Mouse (Mus musculus) T-helper 1 cell (primary cell): ENCODE measurements at regions not wholly inside any gene's neighbourhood (a gene's known extent, or its start where the extent isn't known, plus 50 kb on each side); places are given as distances from the start of the nearest gene placed in this dataset.

Experiments used
- in situ Hi-C: fragments of 300-600 bp; cut with MboI, MseI; formaldehyde crosslinking; loops from one replicate; pipeline ENCODE4 v1.15.1; 2025; ENCODE audit warnings: high pct_unique_total_duplicates

GRCm38 (mm10) chr2:143133931-143134330 lies 55.7 kb downstream of the Otor start:
- in situ Hi-C loops, result no loop called here

DNA sequence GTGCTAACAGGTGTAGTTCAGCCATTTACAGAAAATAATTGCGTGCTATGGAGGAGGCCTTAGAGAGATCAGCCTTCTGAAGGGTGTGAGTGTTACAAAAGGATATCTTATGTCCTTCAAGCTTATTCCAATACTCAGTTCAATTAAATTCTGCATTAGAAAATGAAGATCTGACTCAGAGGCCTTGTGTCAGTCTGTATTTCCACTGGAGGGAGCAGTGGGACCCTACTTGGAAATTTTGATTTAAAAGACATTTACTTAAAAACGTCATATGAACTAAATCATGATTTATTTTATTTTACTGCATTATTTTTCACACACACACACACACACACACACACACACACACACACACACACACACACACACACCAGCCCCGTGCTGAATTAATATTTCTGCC lies 70.9 kb downstream of the Otor start:
- in situ Hi-C loops, result no loop called here

DNA sequence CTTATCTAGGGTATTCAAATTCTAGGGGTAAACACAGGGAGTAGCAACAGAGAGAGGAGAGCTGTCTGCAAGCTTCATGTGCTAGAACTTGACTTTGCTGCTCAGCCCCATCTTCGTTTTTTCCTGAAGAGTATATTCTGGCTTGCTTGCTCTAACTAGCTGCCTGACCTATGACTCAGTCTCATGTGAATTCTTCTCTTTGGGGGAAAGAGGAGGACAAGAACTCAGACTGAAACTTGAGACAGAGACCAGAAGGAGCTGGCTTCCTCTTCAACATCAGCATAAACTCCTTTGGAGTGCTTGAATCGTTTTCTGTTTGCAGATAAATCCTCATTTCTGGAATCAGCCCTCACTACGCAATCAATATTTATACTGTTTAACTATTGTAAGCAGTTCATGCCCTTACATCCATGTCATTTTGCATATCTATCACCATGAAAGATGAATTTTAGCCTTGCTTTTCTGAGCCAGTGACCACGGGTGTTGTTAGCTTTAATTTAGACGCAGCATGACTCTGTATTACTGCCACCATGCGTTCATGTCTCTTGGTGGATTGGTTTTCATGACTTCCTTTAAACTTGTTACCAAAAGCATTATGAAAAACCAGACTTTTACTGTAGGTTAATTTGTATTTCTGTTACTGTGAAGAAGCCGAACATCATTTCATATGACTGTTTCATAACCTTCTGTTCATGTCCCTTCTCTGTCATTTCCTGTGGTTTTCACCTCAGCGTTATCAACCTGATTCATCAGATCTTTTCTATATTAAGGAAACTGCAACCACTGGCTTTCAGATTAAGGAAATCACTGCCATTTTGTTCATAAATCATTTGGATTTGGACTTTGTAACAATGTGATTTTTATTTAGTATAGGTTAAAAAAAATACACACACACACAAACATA lies 86.1 kb downstream of the Otor start:
- in situ Hi-C loops, result no loop called here

DNA sequence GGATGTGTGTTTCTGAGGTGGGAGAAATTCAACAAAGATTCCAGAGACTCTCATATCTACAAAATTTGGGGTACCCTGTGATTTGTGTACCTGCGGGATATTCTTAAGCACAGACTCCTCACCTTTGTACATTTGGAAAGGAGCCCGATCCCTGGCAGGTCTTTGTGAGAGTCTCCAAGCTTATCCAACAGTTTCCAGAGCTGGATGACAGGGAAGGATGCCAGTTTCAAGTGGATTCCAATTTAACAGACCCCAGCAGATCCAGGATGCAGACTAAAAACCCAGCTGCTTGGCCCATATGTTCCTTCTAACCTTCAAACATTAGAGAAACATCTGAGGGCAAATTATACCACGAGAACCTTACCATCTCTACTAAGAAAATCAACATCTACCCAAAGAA lies 88.5 kb downstream of the Otor start:
- in situ Hi-C loops, result no loop called here

- in situ Hi-C loops, result no loop called here
Measured at GRCm38 (mm10) chr2:143170648-143171047, 92.4 kb downstream of the Otor start.

DNA sequence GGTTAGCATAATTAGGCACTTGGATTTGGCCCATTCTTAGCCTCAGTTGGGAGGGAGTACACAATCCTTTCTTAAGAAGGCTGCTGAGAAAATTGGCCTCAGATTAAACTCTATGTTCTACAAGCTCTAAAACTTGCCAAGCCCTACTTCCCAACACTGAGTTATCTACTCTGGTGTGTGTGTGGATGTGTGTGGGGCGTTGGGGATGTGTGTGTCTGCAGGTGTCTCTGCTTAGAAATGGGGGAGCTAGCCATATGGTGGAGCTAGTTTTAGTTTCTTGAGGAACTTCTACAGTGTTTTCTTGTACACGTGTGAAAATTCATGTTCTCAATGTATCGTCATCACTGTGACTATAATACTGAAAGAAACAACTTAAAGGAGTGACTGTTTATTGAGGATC lies 106.3 kb downstream of the Otor start:
- in situ Hi-C loops, result no loop called here

- in situ Hi-C loops, result loop anchor here (10.0 kb wide), 1 partner anchor 1742 kb away; no protein-coding TSS in a partner anchor
Measured at GRCm38 (mm10) chr2:143192256-143193164, 114.2 kb downstream of the Otor start.

GRCm38 (mm10) chr2:143193165-143193551 lies 114.9 kb downstream of the Otor start:
- in situ Hi-C loops, result loop anchor here (10.0 kb wide), 1 partner anchor 1742 kb away; no protein-coding TSS in a partner anchor

GRCm38 (mm10) chr2:143199583-143200249 lies 121.4 kb downstream of the Otor start:
- in situ Hi-C loops, result loop anchor here (10.0 kb wide), 1 partner anchor 1735 kb away; no protein-coding TSS in a partner anchor

GRCm38 (mm10) chr2:143206053-143206452 lies 127.8 kb downstream of the Otor start:
- in situ Hi-C loops, result no loop called here

GRCm38 (mm10) chr2:143207191-143207590 lies 128.9 kb downstream of the Otor start:
- in situ Hi-C loops, result no loop called here

DNA sequence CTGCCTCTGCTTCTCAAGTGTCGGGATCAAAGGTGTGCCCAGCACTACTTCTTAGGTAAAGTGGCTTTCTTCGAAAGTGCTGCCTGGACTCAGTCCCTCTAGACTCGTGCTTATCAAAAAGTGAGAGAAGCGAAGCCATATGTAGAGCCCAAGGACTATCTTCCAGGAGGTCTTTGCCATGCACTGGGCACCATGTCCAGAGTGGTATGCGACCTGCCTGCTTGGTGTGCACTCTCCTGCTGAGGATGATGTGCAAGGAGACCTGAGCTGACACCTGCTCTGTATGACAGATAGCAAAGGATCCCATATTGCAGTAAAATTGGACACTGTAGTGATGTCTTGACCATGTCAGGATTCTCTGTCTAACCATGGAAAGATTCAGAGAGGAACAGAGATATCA lies 139.0 kb downstream of the Otor start:
- in situ Hi-C loops, result no loop called here

DNA sequence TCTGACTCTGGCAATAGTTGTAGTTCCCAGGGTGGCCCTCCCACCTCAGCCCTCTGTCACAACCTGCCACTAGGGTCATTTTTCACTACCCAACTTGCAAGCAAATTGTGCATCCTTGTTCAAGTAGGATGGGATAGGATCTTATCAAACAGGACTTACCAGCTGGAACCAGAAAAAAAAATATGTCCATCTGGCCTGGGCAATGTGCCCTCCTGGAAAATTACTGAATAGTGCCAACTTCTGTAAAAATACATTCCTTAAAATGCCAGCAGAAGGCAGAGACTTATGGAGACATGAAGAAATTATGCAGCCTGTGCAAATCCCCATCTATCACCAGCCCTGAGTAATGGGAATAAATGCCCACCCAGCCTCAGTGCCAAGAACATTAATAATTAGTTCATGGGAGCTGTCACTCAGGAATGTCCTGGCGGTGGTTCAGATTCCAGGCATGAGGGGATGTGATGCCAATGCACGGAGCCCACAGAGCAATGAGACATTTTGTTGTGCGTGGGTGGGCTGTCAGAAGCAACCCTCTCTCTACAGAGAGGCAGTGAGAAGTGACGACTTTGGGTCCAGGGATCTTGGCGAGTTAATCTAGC lies 139.6 kb downstream of the Otor start:
- in situ Hi-C loops, result no loop called here

DNA sequence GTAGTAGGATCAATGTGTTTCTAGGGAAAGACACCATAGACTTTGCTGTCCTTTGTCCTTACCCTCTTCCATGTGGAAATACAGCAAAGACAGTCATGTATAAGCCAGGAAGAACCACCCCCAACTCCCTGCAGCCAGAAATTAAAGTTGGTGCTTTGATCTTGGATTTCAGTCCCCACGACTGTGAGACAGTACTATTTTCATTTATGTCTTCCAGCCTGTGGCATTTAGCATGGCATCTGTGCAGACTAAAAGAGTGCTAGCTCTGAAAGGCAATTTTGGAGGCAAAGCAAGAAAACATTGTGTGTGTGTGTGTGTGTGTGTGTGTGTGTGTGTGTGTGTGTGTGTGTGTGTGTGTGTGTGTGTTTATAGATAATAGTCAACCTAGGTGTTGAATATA lies 144.1 kb downstream of the Otor start:
- in situ Hi-C loops, result no loop called here

DNA sequence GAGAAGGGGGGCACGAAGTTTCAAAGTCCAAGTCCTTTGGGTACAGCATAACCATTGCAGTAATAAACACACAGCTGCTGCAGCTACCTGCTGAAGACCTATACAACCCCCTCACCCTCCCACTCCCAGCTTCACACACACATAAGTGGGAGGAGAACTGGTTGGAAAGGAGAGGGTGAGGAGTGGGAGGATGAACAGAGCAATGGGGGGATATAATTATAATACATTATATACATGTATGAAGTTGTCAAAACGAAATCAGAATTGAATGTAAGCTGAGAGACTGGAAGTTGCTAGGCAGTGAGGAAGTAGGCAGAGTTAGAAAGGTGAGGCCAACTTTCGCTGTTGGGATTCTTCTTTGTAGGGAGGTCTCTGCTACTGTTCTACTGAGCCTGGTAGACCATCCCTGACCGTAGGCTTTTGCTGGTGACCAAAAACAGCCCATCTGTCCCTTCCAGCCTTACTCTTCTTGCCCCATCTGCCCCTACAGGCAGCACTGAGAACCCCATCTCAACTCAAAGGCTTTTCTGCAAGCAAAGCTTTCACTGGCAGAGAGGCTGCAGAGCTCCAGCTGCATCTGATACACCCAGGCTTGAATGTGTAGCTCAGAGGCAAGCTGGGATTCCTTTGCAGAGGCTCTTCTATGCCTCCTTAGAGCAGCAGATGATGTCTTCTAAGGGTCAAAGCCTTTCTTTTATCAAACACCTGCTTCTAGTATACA lies 146.3 kb downstream of the Otor start:
- in situ Hi-C loops, result no loop called here

- in situ Hi-C loops, result no loop called here
Measured at GRCm38 (mm10) chr2:143233795-143234194, 155.5 kb downstream of the Otor start.

- in situ Hi-C loops, result no loop called here
Measured at GRCm38 (mm10) chr2:143240274-143240673, 162.0 kb downstream of the Otor start.

GRCm38 (mm10) chr2:143243741-143244140 lies 165.5 kb downstream of the Otor start:
- in situ Hi-C loops, result no loop called here

GRCm38 (mm10) chr2:143246131-143246665 lies 167.9 kb downstream of the Otor start:
- in situ Hi-C loops, result no loop called here

GRCm38 (mm10) chr2:143269026-143269425 lies 190.8 kb downstream of the Otor start:
- in situ Hi-C loops, result loop anchor here (10.0 kb wide), 1 partner anchor 246 kb away; no protein-coding TSS in a partner anchor
